Mouse (Mus musculus) stomach, embryonic 14.5 days (tissue): Measurements from ENCODE around the gene Cry2. TPM values are rescaled to one million over a fixed set of nuclear protein-coding genes. Genes with fewer than 3 reads are reported as not detected.
"Not testable (repeated sequence)": the region's sequence is repeated elsewhere in the genome, so short reads cannot be mapped to it uniquely, and the experiment has no call there.

ENCODE experiments used
- ATAC-seq: fragments of 200-750 bp; cut with Nextera tagmentation; 2 replicates; pipeline ENCODE4 v1.8.0; 2017; ENCODE audit warnings: low read depth, moderate TSS enrichment; ENCODE audit not compliant: insufficient number of reproducible peaks, insufficient read depth, low FRiP score
- H3K27ac ChIP-seq: fragments of 300-500 bp; sonication (generic); 2 replicates; pipeline ENCODE4 v1.5.1; 2014; ENCODE audit warnings: mild to moderate bottlenecking, low read length, moderate library complexity, mixed read lengths
- H3K27me3 ChIP-seq: fragments of 300-500 bp; sonication (generic); 2 replicates; pipeline ENCODE4 v1.6.1; 2014; ENCODE audit warnings: low read length, control low read depth, mixed read lengths; ENCODE audit not compliant: control insufficient read depth, insufficient read depth
- H3K36me3 ChIP-seq: fragments of 300-500 bp; sonication (generic); 2 replicates; pipeline ENCODE4 v1.6.1; 2014; ENCODE audit warnings: mild to moderate bottlenecking, control low read depth, low read length, moderate library complexity, mixed read lengths; ENCODE audit not compliant: control insufficient read depth, insufficient read depth
- H3K4me1 ChIP-seq: fragments of 300-500 bp; sonication (generic); 2 replicates; pipeline ENCODE4 v1.6.1; 2014; ENCODE audit warnings: low read length, control low read depth, mixed read lengths; ENCODE audit not compliant: control insufficient read depth, insufficient read depth
- H3K4me2 ChIP-seq: fragments of 300-500 bp; sonication (generic); replicated peaks from 2 replicates; pipeline ENCODE4 v1.6.1; 2014; ENCODE audit warnings: low read depth, low read length, control low read depth
- H3K4me3 ChIP-seq: fragments of 300-500 bp; sonication (generic); 2 replicates; pipeline ENCODE4 v1.5.1; 2014; ENCODE audit warnings: low read depth, low read length, control low read depth
- H3K9ac ChIP-seq: fragments of 300-500 bp; sonication (generic); replicated peaks from 2 replicates; pipeline ENCODE4 v1.6.1; 2014; ENCODE audit warnings: low read depth, mild to moderate bottlenecking, control low read depth, low read length, moderate library complexity, mixed read lengths
- H3K9me3 ChIP-seq: fragments of 300-500 bp; sonication (generic); 2 replicates; pipeline ENCODE4 v1.6.1; 2016; ENCODE audit warnings: low read depth, low read length, control low read depth; ENCODE audit not compliant: control insufficient read depth
- WGBS: fragments of 180-500 bp; shearing (Covaris S2); extraction: QIAGEN DNeasy Blood & Tissue Kit; methylation state at CpG from one replicate; pipeline ENCODE4 v1.1.7; 2014; 5-methylcytosine and 5-hydroxymethylcytosine counted together
- polyA plus RNA-seq: library from polyadenylated mRNA; unstranded; fragments of >200 nt; fragmentation: Nextera tagmentation; extraction: Ambion mirVana; gene quantifications from 2 replicates; pipeline ENCODE4 v1.2.1, GENCODE M21; 2014

The Cry2 gene
- polyA plus RNA-seq, 1 experiment from 2014 or later = 25.7 TPM

GRCm38 (mm10) chr2:92401091-92401561 lies 32.7 kb downstream of the Cry2 start, which contains the start of gene Mapk8ip1:
Gene Mapk8ip1, minus strand, starts transcription at chr2:92401263.
- Histone ChIP-seq H3K36me3 (peaks cover 8% of the 10 kb centered on the region), H3K27me3 (no peaks in the 10 kb centered on the region), H3K9me3 (no peaks in the 10 kb centered on the region), H3K4me3 (peak within 1 kb of the TSS; percentile 50), H3K9ac (peak within 1 kb of the TSS; percentile 36; the same call in 1 of the 2 replicates), H3K4me2 (peak within 1 kb of the TSS; percentile 85), H3K27ac (no peak within 1 kb of the TSS), H3K4me1 (no peaks in the 10 kb centered on the region)
- ATAC-seq = peak; percentile 81
- WGBS = 2% methylated on average over 13 of the region's 59 CpGs

GRCm38 (mm10) chr2:92400682-92401081 lies 33.2 kb downstream of the Cry2 start:
- ATAC-seq = peak; percentile 3; the same call in 1 of the 2 replicates
- no peak overlapping the region for H3K27ac ChIP-seq
- 5% methylated on average over 19 of the region's 22 CpGs for WGBS

GRCm38 (mm10) chr2:92399877-92400276 lies 34.0 kb downstream of the Cry2 start:
- H3K27me3 ChIP-seq, H3K36me3 ChIP-seq, H3K9me3 ChIP-seq, H3K9ac ChIP-seq, H3K4me1 ChIP-seq, H3K27ac ChIP-seq, H3K4me2 ChIP-seq, ATAC-seq, H3K4me3 ChIP-seq: not testable (repeated sequence)
- WGBS = 76% methylated on average over 4 of the region's 4 CpGs

More at GRCm38 (mm10) chr2:92400682-92401081, 33.2 kb downstream of the Cry2 start:
- H3K9ac ChIP-seq = peak overlapping the region; percentile 36; the same call in 1 of the 2 replicates
- H3K27me3 ChIP-seq = no peaks in the 10 kb centered on the region
- peak overlapping the region; percentile 85 for H3K4me2 ChIP-seq
- H3K4me1 ChIP-seq = no peaks in the 10 kb centered on the region
- peaks cover 8% of the 10 kb centered on the region for H3K36me3 ChIP-seq
- peak overlapping the region; percentile 50 for H3K4me3 ChIP-seq
- H3K9me3 ChIP-seq = no peaks in the 10 kb centered on the region

GRCm38 (mm10) chr2:92397436-92397835 lies 36.4 kb downstream of the Cry2 start:
- Histone ChIP-seq H3K27me3 (no peaks in the 10 kb centered on the region), H3K4me1 (peaks cover 2% of the 10 kb centered on the region; the same call in 1 of the 2 replicates), H3K4me3 (no peak overlapping the region), H3K36me3 (no peaks in the 10 kb centered on the region), H3K9me3 (no peaks in the 10 kb centered on the region), H3K4me2 (no peak overlapping the region), H3K27ac (no peak overlapping the region), H3K9ac (no peak overlapping the region)
- ATAC-seq = no peak
- WGBS = 68% methylated on average over 1 of the region's 1 CpGs

GRCm38 (mm10) chr2:92395535-92395934 lies 38.3 kb downstream of the Cry2 start:
- 78% methylated on average over 3 of the region's 3 CpGs for WGBS
- Histone ChIP-seq H3K36me3 (no peaks in the 10 kb centered on the region), H3K4me3 (no peak overlapping the region), H3K9me3 (no peaks in the 10 kb centered on the region), H3K4me2 (no peak overlapping the region), H3K4me1 (peaks cover 19% of the 10 kb centered on the region), H3K9ac (no peak overlapping the region), H3K27ac (no peak overlapping the region), H3K27me3 (no peaks in the 10 kb centered on the region)
- ATAC-seq = no peak

GRCm38 (mm10) chr2:92392318-92393264 lies 41.3 kb downstream of the Cry2 start:
- Histone ChIP-seq H3K4me2 (peak overlapping the region; percentile 62), H3K9me3 (no peaks in the 10 kb centered on the region), H3K4me3 (peak overlapping the region; percentile 31), H3K36me3 (no peaks in the 10 kb centered on the region), H3K9ac (peak overlapping the region; percentile 38; the same call in 1 of the 2 replicates), H3K27me3 (no peaks in the 10 kb centered on the region), H3K27ac (peak overlapping the region; percentile 78), H3K4me1 (peaks cover 38% of the 10 kb centered on the region)
- 3% methylated on average over 26 of the region's 26 CpGs for WGBS
- no peak for ATAC-seq

GRCm38 (mm10) chr2:92391703-92392317 lies 42.0 kb downstream of the Cry2 start:
- ATAC-seq = no peak
- no peaks in the 10 kb centered on the region for H3K27me3 ChIP-seq
- WGBS = 20% methylated on average over 11 of the region's 11 CpGs
- H3K9me3 ChIP-seq = no peaks in the 10 kb centered on the region
- H3K36me3 ChIP-seq = peaks cover 1% of the 10 kb centered on the region; the same call in 1 of the 2 replicates
- H3K4me2 ChIP-seq = peak overlapping the region; percentile 62
- peak overlapping the region; percentile 31 for H3K4me3 ChIP-seq
- peak overlapping the region; percentile 38; the same call in 1 of the 2 replicates for H3K9ac ChIP-seq
- peak overlapping the region; percentile 78 for H3K27ac ChIP-seq
- peaks cover 38% of the 10 kb centered on the region for H3K4me1 ChIP-seq

GRCm38 (mm10) chr2:92391116-92391515 lies 42.7 kb downstream of the Cry2 start:
- Histone ChIP-seq H3K4me1 (peaks cover 38% of the 10 kb centered on the region), H3K4me3 (no peak overlapping the region), H3K9me3 (no peaks in the 10 kb centered on the region), H3K27me3 (no peaks in the 10 kb centered on the region), H3K9ac (no peak overlapping the region), H3K27ac (no peak overlapping the region), H3K36me3 (peaks cover 7% of the 10 kb centered on the region), H3K4me2 (peak overlapping the region; percentile 62; the same call in 1 of the 2 replicates)
- no peak for ATAC-seq
- 83% methylated on average over 8 of the region's 8 CpGs for WGBS
